20 mouse cellular contexts compared by ENCODE assay signal in genomic region chr19:44455356-44455755, GRCm38 (mm10). TPM values are rescaled to one million over a fixed set of nuclear protein-coding genes. Genes with fewer than 3 reads are reported as not detected.
DNase-seq lines count a peak whose midpoint lies in the region; ATAC-seq and TF ChIP-seq lines count a peak whose summit lies in the region.
"Had no signal": no experiment of that assay in that cellular context is flagged by ENCODE, and none has a peak within 500 bp of the region (broad histone marks: within the 10 kb centered on the region; RNA-seq: fewer than 3 reads in every experiment).

No protein-coding gene starts in this region.

- no peak for TF ChIP-seq POLR2A in kidney, adult 2 months (IDR thresholded peaks at IDR 0.05; ENCODE audit: low read depth, low read length)

- TF ChIP-seq CTCF in kidney, adult 2 months (conservative IDR thresholded peaks at IDR 0.05; ENCODE audit: insufficient read depth, insufficient read length, low read depth, low read length) = no peak
- TF ChIP-seq CTCF in Patski (IDR thresholded peaks at IDR 0.05) = no peak
- no peak for TF ChIP-seq CTCF in kidney, postnatal 0 days (IDR thresholded peaks at IDR 0.05; ENCODE audit: low read depth)

- CTCF ChIA-PET in Patski (lab: Charles Lee) = interaction anchor here (1.3 kb wide), 1 partner anchor 21 kb away, joined by 4 read pairs; no protein-coding TSS in a partner anchor

- in situ Hi-C loops in Patski (cut with MboI; ENCODE audit: low pct_unique_long_range_greater_than_20kb) = loop anchor here (5.0 kb wide), 1 partner anchor 78 kb away; no protein-coding TSS in a partner anchor

- H3K4me1 ChIP-seq in kidney, adult 2 months (ENCODE audit: control insufficient read depth, insufficient read depth, low read length) = no peaks in the 10 kb centered on the region
- H3K4me1 ChIP-seq in kidney, postnatal 0 days (replicated peaks; ENCODE audit: insufficient read depth, low read length) = no peaks in the 10 kb centered on the region
- H3K4me1 ChIP-seq: embryonic facial prominence, embryonic 12.5 days; forebrain, embryonic 12.5 days had no signal

- peak; percentile 6 for ATAC-seq in Patski
- 0 out of 2 replicates have a peak, but pooled peaks have one; percentile 36 for ATAC-seq in kidney, postnatal 0 days (replicated peaks; ENCODE audit: low FRiP score, low read depth)
- ATAC-seq in erythroblast, adult 5-6 weeks (replicated peaks; ENCODE audit: low FRiP score, poor library complexity, severe bottlenecking) = no peak
- ATAC-seq: forebrain, embryonic 16.5 days had no signal

- H3K27ac ChIP-seq in kidney, adult 2 months (ENCODE audit: insufficient read depth, low read depth, low read length) = no peak overlapping the region
- H3K27ac ChIP-seq in kidney, postnatal 0 days = no peak overlapping the region
- H3K27ac ChIP-seq: embryonic facial prominence, embryonic 12.5 days; forebrain, embryonic 12.5 days; hindbrain, embryonic 10.5 days; hindbrain, embryonic 14.5 days had no signal

- H3K27me3 ChIP-seq in kidney, adult 2 months (replicated peaks; ENCODE audit: control insufficient read depth, insufficient read depth, low read length) = no peaks in the 10 kb centered on the region
- no peaks in the 10 kb centered on the region for H3K27me3 ChIP-seq in Patski
- H3K27me3 ChIP-seq in kidney, postnatal 0 days (ENCODE audit: insufficient read depth, low read length) = no peaks in the 10 kb centered on the region
- H3K27me3 ChIP-seq: embryonic facial prominence, embryonic 12.5 days; forebrain, embryonic 12.5 days; heart, embryonic 12.5 days had no signal

- no peaks in the 10 kb centered on the region for H3K36me3 ChIP-seq in kidney, adult 2 months (ENCODE audit: control insufficient read depth, insufficient read depth, low read length)
- no peaks in the 10 kb centered on the region for H3K36me3 ChIP-seq in kidney, postnatal 0 days (ENCODE audit: insufficient read depth, low read length)
- H3K36me3 ChIP-seq: embryonic facial prominence, embryonic 12.5 days; forebrain, embryonic 12.5 days; heart, embryonic 12.5 days; hindbrain, embryonic 10.5 days had no signal

- H3K9ac ChIP-seq in kidney, postnatal 0 days (ENCODE audit: low read depth, low read length) = no peak overlapping the region
- H3K9ac ChIP-seq: embryonic facial prominence, embryonic 12.5 days; forebrain, embryonic 12.5 days; heart, embryonic 12.5 days; hindbrain, embryonic 14.5 days had no signal

- H3K4me3 ChIP-seq in kidney, adult 2 months (ENCODE audit: insufficient read depth, low read depth, low read length) = no peak overlapping the region
- no peak overlapping the region for H3K4me3 ChIP-seq in kidney, postnatal 0 days (replicated peaks; ENCODE audit: low read depth, low read length)
- H3K4me3 ChIP-seq: embryonic facial prominence, embryonic 12.5 days; forebrain, embryonic 12.5 days; heart, embryonic 12.5 days; hindbrain, embryonic 10.5 days had no signal

- DNase-seq in kidney, adult 2 months = peak; percentile 73
- DNase-seq in kidney, postnatal 10 days = no peak
- no peak for DNase-seq in Patski (ENCODE audit: low read depth, low spot score)
- no peak for DNase-seq in kidney, postnatal 0 days (ENCODE audit: low spot score)
- peak; percentile 82 for DNase-seq in yolk sac, embryonic 10.5 days (ENCODE audit: low spot score)
- DNase-seq: adrenal gland, postnatal 10 days; cerebellum, adult 11-12 months; cerebellum, adult 9-10 months; cerebellum, postnatal 25 days; gastrocnemius, postnatal 14 days had no signal

- POLR2A ChIA-PET in Patski (lab: Charles Lee) = interaction anchor here (0.7 kb wide), 1 partner anchor 13 kb away, joined by 4 read pairs; no protein-coding TSS in a partner anchor

- 58% methylated on average over 8 of the region's 8 CpGs for WGBS in kidney, adult 2 months
- 71% methylated on average over 8 of the region's 8 CpGs for WGBS in kidney, postnatal 0 days

- no peak overlapping the region for H3K4me2 ChIP-seq in kidney, postnatal 0 days (ENCODE audit: low read length)
- H3K4me2 ChIP-seq: embryonic facial prominence, embryonic 12.5 days; forebrain, embryonic 12.5 days; heart, embryonic 12.5 days; hindbrain, embryonic 14.5 days had no signal

- H3K9me3 ChIP-seq in kidney, postnatal 0 days (replicated peaks; ENCODE audit: low read length) = no peaks in the 10 kb centered on the region
- H3K9me3 ChIP-seq: embryonic facial prominence, embryonic 12.5 days; forebrain, embryonic 12.5 days; heart, embryonic 12.5 days; hindbrain, embryonic 10.5 days had no signal

RNA-seq across cellular contexts. Expression of gene Wnt8b, which starts 37.9 kb away (rescaled TPM):
- polyA plus RNA-seq in kidney, adult 2 months (2012; rRNA removed) = 0.11 and 0.14 TPM in 2 replicates
- 0.15 TPM for polyA plus RNA-seq in Patski (2021)
- polyA plus RNA-seq in kidney, postnatal 0 days (2015; fragmentation: Nextera tagmentation; extraction: Ambion mirVana) = 0.88 and 1.8 TPM in 2 replicates
- total RNA-seq in erythroblast, adult 5-6 weeks (2015; ENCODE audit: low replicate concordance) = not detected in 2 replicates
- total RNA-seq in erythroblast, adult 5-6 weeks (2017; ENCODE audit: low replicate concordance) = not detected in 2 replicates
- total RNA-seq: gastrocnemius, postnatal 14 days; granulocyte monocyte progenitor cell, adult 5-6 weeks; heart, postnatal 25 days had no signal
- polyA plus RNA-seq: frontal cortex, adult 2 months; heart, embryonic 12.5 days; hindbrain, embryonic 14.5 days had no signal

RNA-seq across cellular contexts. Expression of gene Scd1, which starts 47.7 kb away (rescaled TPM):
- 3,910 and 4,173 TPM in 2 replicates for polyA plus RNA-seq in kidney, adult 2 months (2012; rRNA removed)
- polyA plus RNA-seq in Patski (2021) = 2.4 TPM
- polyA plus RNA-seq in kidney, postnatal 0 days (2015; fragmentation: Nextera tagmentation; extraction: Ambion mirVana) = 2.0 and 2.2 TPM in 2 replicates
- 10.0 and 11.3 TPM in 2 replicates for total RNA-seq in erythroblast, adult 5-6 weeks (2015; ENCODE audit: low replicate concordance)
- total RNA-seq in erythroblast, adult 5-6 weeks (2017; ENCODE audit: low replicate concordance) = 9.5 and 11.2 TPM in 2 replicates
- total RNA-seq: granulocyte monocyte progenitor cell, adult 5-6 weeks had no signal

Comparison
In these comparisons a context has a peak if more than half of its experiments do, and no peak if none do; other contexts are left out.
1. DNase-seq: peak in kidney, adult 2 months (single experiment) and yolk sac, embryonic 10.5 days (single experiment); none in kidney, postnatal 10 days (single experiment), Patski (single experiment) and kidney, postnatal 0 days (single experiment).
2. RNA of gene Scd1, which starts 47.7 kb away (polyA plus RNA-seq): 3,910 to 4,173 TPM in kidney, adult 2 months; 2.4 TPM in Patski (single experiment) and 2.0 to 2.2 TPM in kidney, postnatal 0 days; every median in the first group is over 1,000 times any median in the second.